Mouse (Mus musculus) stomach, postnatal 0 days (tissue): ENCODE results near the gene Chchd2. TPM values are rescaled to one million over a fixed set of nuclear protein-coding genes. Genes with fewer than 3 reads are reported as not detected.
A peak's percentile ranks its signal among the peaks of the same experiment; 100 is the strongest.

ENCODE experiments used
- ATAC-seq: fragments of 200-750 bp; cut with Nextera tagmentation; 2 replicates; pipeline ENCODE4 v1.8.0; 2017; ENCODE audit not compliant: low FRiP score, low TSS enrichment
- DNase-seq: peaks from one replicate; pipeline ENCODE4 v3.0.0-alpha.2; 2016; ENCODE audit warnings: low spot score
- H3K27ac ChIP-seq: fragments of 300-500 bp; sonication (generic); replicated peaks from 2 replicates; pipeline ENCODE4 v1.5.1; 2014; ENCODE audit warnings: mild to moderate bottlenecking, control low read depth
- H3K27me3 ChIP-seq: fragments of 300-500 bp; sonication (generic); 2 replicates; pipeline ENCODE4 v1.6.1; 2014; ENCODE audit warnings: low read length; ENCODE audit not compliant: control insufficient read depth, insufficient read depth
- H3K36me3 ChIP-seq: fragments of 300-500 bp; sonication (generic); 2 replicates; pipeline ENCODE4 v1.6.1; 2014; ENCODE audit warnings: low read length, mixed read lengths; ENCODE audit not compliant: control insufficient read depth, insufficient read depth
- H3K4me1 ChIP-seq: fragments of 300-500 bp; sonication (generic); replicated peaks from 2 replicates; pipeline ENCODE4 v1.6.1; 2014; ENCODE audit warnings: antibody characterized with exemption; ENCODE audit not compliant: control insufficient read depth, insufficient read depth
- H3K4me2 ChIP-seq: fragments of 300-500 bp; sonication (generic); replicated peaks from 2 replicates; pipeline ENCODE4 v1.6.1; 2014; ENCODE audit warnings: low read depth, mild to moderate bottlenecking, control low read depth, moderate library complexity
- H3K4me3 ChIP-seq: fragments of 300-500 bp; sonication (generic); 2 replicates; pipeline ENCODE4 v1.5.1; 2014; ENCODE audit warnings: low read depth, low read length, control low read depth
- H3K9ac ChIP-seq: fragments of 300-500 bp; sonication (generic); 2 replicates; pipeline ENCODE4 v1.6.1; 2014; ENCODE audit warnings: mild to moderate bottlenecking, low read length, control low read depth, mixed read lengths
- H3K9me3 ChIP-seq: fragments of 300-500 bp; sonication (generic); 2 replicates; pipeline ENCODE4 v1.6.1; 2016; ENCODE audit warnings: low read length; ENCODE audit not compliant: control insufficient read depth
- CTCF ChIP-seq: IDR thresholded peaks from 2 replicates; pipeline ENCODE4 v1.5.1; 2016; ENCODE audit warnings: antibody characterized with exemption, low read depth, mild to moderate bottlenecking, moderate library complexity
- EP300 ChIP-seq: optimal IDR thresholded peaks from 2 replicates; pipeline ENCODE3; 2016; ENCODE audit warnings: antibody characterized with exemption
- WGBS: fragments of 180-500 bp; shearing (Covaris S2); extraction: QIAGEN DNeasy Blood & Tissue Kit; methylation state at CpG from one replicate; pipeline ENCODE4 v1.1.7; 2014; 5-methylcytosine and 5-hydroxymethylcytosine counted together
- polyA plus RNA-seq: library from polyadenylated mRNA; unstranded; fragments of >200 nt; fragmentation: Nextera tagmentation; extraction: Ambion mirVana; gene quantifications from 2 replicates; pipeline ENCODE4 v1.2.1, GENCODE M21; 2015

The Chchd2 gene
- polyA plus RNA-seq, 1 experiment from 2014 or later: 964 TPM

DNA sequence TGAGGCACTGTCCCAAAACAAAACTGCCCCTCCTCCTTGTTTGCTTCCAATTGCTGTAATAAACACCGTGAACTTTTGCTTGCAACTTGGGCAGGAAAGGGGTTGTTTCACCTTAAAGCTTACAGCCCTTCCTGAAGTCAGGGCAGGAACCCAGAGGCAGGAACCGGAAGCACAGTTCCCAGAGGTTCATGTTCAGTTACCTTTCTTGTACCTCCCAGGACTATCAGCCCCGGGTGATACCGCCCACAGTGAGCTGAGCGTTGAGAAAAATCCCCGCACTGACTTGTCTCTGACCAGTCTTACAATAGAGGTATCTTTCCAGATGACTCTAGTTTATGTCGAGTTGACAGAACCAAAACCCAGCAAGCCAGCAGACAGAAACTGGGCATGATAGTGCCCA, 22.3 kb upstream of the Chchd2 start:
- Histone ChIP-seq H3K27ac (no peak overlapping the region), H3K9ac (no peak overlapping the region), H3K4me1 (0 out of 2 replicates have a peak, but pooled peaks cover 2% of the 10 kb centered on the region), H3K27me3 (no peaks in the 10 kb centered on the region), H3K9me3 (no peaks in the 10 kb centered on the region), H3K4me3 (no peak overlapping the region), H3K4me2 (no peak overlapping the region), H3K36me3 (no peaks in the 10 kb centered on the region)
- no peak for ATAC-seq
- 75% methylated on average over 7 of the region's 7 CpGs for WGBS
- no peak for TF ChIP-seq EP300
- no peak for TF ChIP-seq CTCF
- no peak for DNase-seq

DNA sequence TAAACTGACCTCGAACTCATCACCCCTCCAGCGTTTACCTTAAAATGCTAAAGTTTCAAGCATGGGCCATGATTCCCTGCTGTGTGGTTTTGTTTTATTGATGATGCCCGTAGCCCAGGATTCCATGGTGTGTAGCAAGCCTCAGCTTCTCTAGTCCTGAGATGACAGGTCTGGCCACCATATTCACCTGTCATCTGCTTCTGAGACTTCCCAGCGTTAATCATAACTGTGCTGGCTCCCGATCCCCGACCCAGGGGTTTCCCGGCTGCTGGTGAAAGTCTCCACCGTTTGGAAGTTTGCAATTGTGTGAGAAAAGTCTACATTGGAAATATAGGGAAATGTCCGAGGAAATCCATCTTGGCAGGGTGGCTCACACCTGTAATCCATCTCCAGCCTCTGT, 21.9 kb upstream of the Chchd2 start:
- H3K4me2 ChIP-seq: peak overlapping the region; percentile 95
- no peak for ATAC-seq
- TF ChIP-seq EP300 (no peak), CTCF (no peak)

DNA sequence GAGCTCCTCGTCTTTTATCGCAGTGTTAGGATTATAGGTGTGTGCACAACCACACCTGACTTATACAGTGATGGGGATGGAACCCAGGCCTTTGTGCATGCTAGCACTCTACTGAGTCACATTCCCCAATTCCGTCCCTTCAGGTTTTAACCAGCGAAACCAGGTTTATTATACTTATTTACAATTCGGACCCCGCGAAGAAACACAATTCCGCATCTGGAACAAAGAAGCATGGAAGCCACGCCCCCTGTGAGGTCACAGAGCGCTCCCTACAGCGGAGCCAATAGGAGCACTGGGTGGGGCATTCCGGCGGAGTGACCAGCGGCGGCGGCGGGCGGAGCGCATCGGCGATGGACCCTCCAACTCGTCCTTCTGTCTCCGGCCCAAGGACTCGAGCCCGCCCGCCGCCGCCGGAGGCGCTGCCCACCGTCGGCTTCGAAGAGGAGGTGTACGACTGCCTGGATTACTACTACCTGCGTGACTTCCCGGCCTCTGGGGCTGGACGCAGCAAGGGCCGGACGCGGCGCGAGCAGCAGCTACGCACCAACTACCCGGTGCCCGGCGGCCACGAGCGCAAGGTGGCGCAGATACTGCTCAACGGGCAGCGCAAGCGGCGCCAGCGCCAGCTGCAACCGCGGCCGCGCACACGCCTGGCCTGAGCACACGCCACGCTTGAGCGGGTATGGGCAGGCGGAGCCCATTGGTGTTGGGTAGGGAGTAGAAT, 21.1 kb upstream of the Chchd2 start, which contains the start of gene Nupr1l:
Nupr1l (plus strand) TSS at position 299 of the 724 bp plus-strand sequence.
- Histone ChIP-seq H3K27ac (peak within 1 kb of the TSS; percentile 85), H3K9me3 (no peaks in the 10 kb centered on the region), H3K4me1 (0 out of 2 replicates have a peak, but pooled peaks cover 2% of the 10 kb centered on the region), H3K9ac (peak within 1 kb of the TSS; percentile 74), H3K4me2 (peak within 1 kb of the TSS; percentile 95), H3K27me3 (no peaks in the 10 kb centered on the region), H3K36me3 (no peaks in the 10 kb centered on the region), H3K4me3 (peak within 1 kb of the TSS; percentile 58)
- TF ChIP-seq CTCF: peak; percentile 61
- no peak for TF ChIP-seq EP300
- under 1% methylated on average over 62 of the region's 63 CpGs for WGBS
- peak; percentile 93 for DNase-seq
- peak; percentile 97 for ATAC-seq

More for the DNA sequence above, 21.9 kb upstream of the Chchd2 start:
- Histone ChIP-seq H3K4me3 (peak overlapping the region; percentile 58), H3K9me3 (no peaks in the 10 kb centered on the region), H3K27me3 (no peaks in the 10 kb centered on the region), H3K9ac (peak overlapping the region; percentile 74), H3K36me3 (no peaks in the 10 kb centered on the region), H3K4me1 (0 out of 2 replicates have a peak, but pooled peaks cover 2% of the 10 kb centered on the region), H3K27ac (no peak overlapping the region)
- WGBS: 63% methylated on average over 9 of the region's 9 CpGs
- DNase-seq: no peak

- no peaks in the 10 kb centered on the region for H3K9me3 ChIP-seq
- peak overlapping the region; percentile 58 for H3K4me3 ChIP-seq
- no peak overlapping the region for H3K9ac ChIP-seq
- H3K4me2 ChIP-seq: peak overlapping the region; percentile 95
- no peaks in the 10 kb centered on the region for H3K36me3 ChIP-seq
- H3K4me1 ChIP-seq: 0 out of 2 replicates have a peak, but pooled peaks cover 2% of the 10 kb centered on the region
- TF ChIP-seq EP300 (no peak), CTCF (no peak)
- no peaks in the 10 kb centered on the region for H3K27me3 ChIP-seq
- no peak overlapping the region for H3K27ac ChIP-seq
- WGBS: 25% methylated on average over 4 of the region's 4 CpGs
- ATAC-seq: no peak
- no peak for DNase-seq
Measured at GRCm38 (mm10) chr5:129907775-129908174, 20.5 kb upstream of the Chchd2 start.

DNA sequence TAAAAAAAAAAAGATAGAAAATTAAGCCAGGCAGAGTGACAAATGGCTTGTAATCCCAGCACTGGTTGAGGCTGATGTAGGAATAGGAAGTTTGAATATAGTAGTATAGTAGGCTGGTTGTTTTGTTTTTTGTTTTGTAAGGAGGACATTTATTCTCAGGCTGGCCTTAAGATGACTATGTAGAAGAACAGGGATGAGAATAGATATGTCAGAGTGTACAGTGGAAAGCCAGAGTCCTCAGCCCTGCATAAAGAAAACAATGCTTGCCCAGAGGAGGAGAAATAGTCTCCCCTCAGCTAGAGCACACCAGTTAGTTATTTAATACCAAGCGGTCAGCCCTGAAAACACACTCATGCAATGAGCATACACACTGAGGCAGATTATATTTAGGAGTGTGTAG, 11.2 kb upstream of the Chchd2 start, which contains the start of gene Phkg1:
Phkg1 (minus strand) TSS at position 101 of the 400 bp plus-strand sequence.
- Histone ChIP-seq H3K4me1 (no peaks in the 10 kb centered on the region), H3K4me3 (no peak within 1 kb of the TSS), H3K27ac (no peak within 1 kb of the TSS), H3K4me2 (no peak within 1 kb of the TSS), H3K9me3 (no peaks in the 10 kb centered on the region), H3K36me3 (no peaks in the 10 kb centered on the region), H3K27me3 (no peaks in the 10 kb centered on the region), H3K9ac (no peak within 1 kb of the TSS)
- TF ChIP-seq EP300 (no peak), CTCF (no peak)
- WGBS: 93% methylated on average over 1 of the region's 1 CpGs
- ATAC-seq (no peak), DNase-seq (no peak)
